Mouse (Mus musculus): ENCODE measurements around the gene Ppp2r3c. TPM values are rescaled to one million over a fixed set of nuclear protein-coding genes. Genes with fewer than 3 reads are reported as not detected.
"Not testable (repeated sequence)": the region's sequence is repeated elsewhere in the genome, so short reads cannot be mapped to it uniquely, and the experiment has no call there.

Gene Ppp2r3c
- polyA plus RNA-seq (2015; fragmentation: Nextera tagmentation; extraction: Ambion mirVana) = 9.1 and 9.5 TPM in 2 replicates

- peak; percentile 94 for ATAC-seq (replicated peaks; ENCODE audit: insufficient number of reproducible peaks, insufficient read depth, low FRiP score, low read depth)
- peak within 1 kb of the TSS; percentile 64 for H3K4me2 ChIP-seq
Measured at GRCm38 (mm10) chr12:55302485-55303441, at the start of gene Ppp2r3c. Gene Ppp2r3c, minus strand, starts transcription at chr12:55302998.

GRCm38 (mm10) chr12:55344583-55344982 lies 41.8 kb upstream of the Ppp2r3c start:
- 72% methylated on average over 13 of the region's 13 CpGs for WGBS
- H3K4me2 ChIP-seq = no peak overlapping the region
- no peak overlapping the region for H3K9ac ChIP-seq
- H3K27ac ChIP-seq = peak overlapping the region; percentile 61
- no peak for ATAC-seq (replicated peaks; ENCODE audit: insufficient number of reproducible peaks, insufficient read depth, low FRiP score, low read depth)
- H3K27me3 ChIP-seq = no peaks in the 10 kb centered on the region
- H3K4me1 ChIP-seq (replicated peaks) = 0 out of 2 replicates have a peak, but pooled peaks cover 2% of the 10 kb centered on the region
- no peaks in the 10 kb centered on the region for H3K36me3 ChIP-seq
- no peaks in the 10 kb centered on the region for H3K9me3 ChIP-seq (replicated peaks)
- H3K4me3 ChIP-seq = no peak overlapping the region

More at GRCm38 (mm10) chr12:55302485-55303441, at the start of gene Ppp2r3c:
- Histone ChIP-seq H3K27me3 (no peaks in the 10 kb centered on the region), H3K27ac (peak within 1 kb of the TSS; percentile 94), H3K4me3 (peak within 1 kb of the TSS; percentile 62), H3K36me3 (peaks cover 6% of the 10 kb centered on the region), H3K4me1 (replicated peaks) (peaks cover 22% of the 10 kb centered on the region), H3K9me3 (replicated peaks) (no peaks in the 10 kb centered on the region), H3K9ac (peak within 1 kb of the TSS; percentile 67)
- WGBS = under 1% methylated on average over 55 of the region's 55 CpGs

GRCm38 (mm10) chr12:55343998-55344397 lies 41.2 kb upstream of the Ppp2r3c start:
- no peak overlapping the region for H3K9ac ChIP-seq
- H3K27ac ChIP-seq = peak overlapping the region; percentile 61; the same call in 1 of the 2 replicates
- WGBS = 75% methylated on average over 11 of the region's 11 CpGs
- no peak for ATAC-seq (replicated peaks; ENCODE audit: insufficient number of reproducible peaks, insufficient read depth, low FRiP score, low read depth)
- no peaks in the 10 kb centered on the region for H3K9me3 ChIP-seq (replicated peaks)
- no peaks in the 10 kb centered on the region for H3K27me3 ChIP-seq
- no peak overlapping the region for H3K4me3 ChIP-seq
- 0 out of 2 replicates have a peak, but pooled peaks cover 2% of the 10 kb centered on the region for H3K4me1 ChIP-seq (replicated peaks)
- H3K4me2 ChIP-seq = no peak overlapping the region
- H3K36me3 ChIP-seq = no peaks in the 10 kb centered on the region

- H3K36me3 ChIP-seq; H3K9me3 ChIP-seq (replicated peaks); H3K4me1 ChIP-seq (replicated peaks); H3K4me2 ChIP-seq; H3K4me3 ChIP-seq; H3K27ac ChIP-seq; ATAC-seq (replicated peaks; ENCODE audit: insufficient number of reproducible peaks, insufficient read depth, low FRiP score, low read depth); H3K27me3 ChIP-seq; H3K9ac ChIP-seq: not testable (repeated sequence)
- WGBS = 13% methylated on average over 1 of the region's 1 CpGs
Measured at GRCm38 (mm10) chr12:55343045-55343444, 40.2 kb upstream of the Ppp2r3c start.

GRCm38 (mm10) chr12:55338490-55338889 lies 35.7 kb upstream of the Ppp2r3c start:
- not testable (repeated sequence) for H3K4me1 ChIP-seq (replicated peaks); H3K27me3 ChIP-seq; H3K9ac ChIP-seq; ATAC-seq (replicated peaks; ENCODE audit: insufficient number of reproducible peaks, insufficient read depth, low FRiP score, low read depth); H3K36me3 ChIP-seq; H3K4me2 ChIP-seq; H3K9me3 ChIP-seq (replicated peaks); H3K4me3 ChIP-seq; H3K27ac ChIP-seq
- WGBS = 100% methylated on average over 1 of the region's 2 CpGs

- ATAC-seq (replicated peaks; ENCODE audit: insufficient number of reproducible peaks, insufficient read depth, low FRiP score, low read depth) = no peak
- Histone ChIP-seq H3K4me2 (no peak overlapping the region), H3K4me3 (no peak overlapping the region), H3K36me3 (no peaks in the 10 kb centered on the region), H3K9ac (no peak overlapping the region), H3K27ac (no peak overlapping the region), H3K4me1 (replicated peaks) (no peaks in the 10 kb centered on the region), H3K9me3 (replicated peaks) (no peaks in the 10 kb centered on the region), H3K27me3 (no peaks in the 10 kb centered on the region)
- 87% methylated on average over 7 of the region's 7 CpGs for WGBS
Measured at GRCm38 (mm10) chr12:55333662-55334061, 30.9 kb upstream of the Ppp2r3c start.

- H3K4me1 ChIP-seq (replicated peaks) = no peaks in the 10 kb centered on the region
- no peak overlapping the region for H3K9ac ChIP-seq
- H3K27ac ChIP-seq = no peak overlapping the region
- no peak overlapping the region for H3K4me2 ChIP-seq
- WGBS = 80% methylated on average over 7 of the region's 7 CpGs
- no peak overlapping the region for H3K4me3 ChIP-seq
- H3K9me3 ChIP-seq (replicated peaks) = no peaks in the 10 kb centered on the region
- no peaks in the 10 kb centered on the region for H3K27me3 ChIP-seq
- H3K36me3 ChIP-seq = no peaks in the 10 kb centered on the region
- no peak for ATAC-seq (replicated peaks; ENCODE audit: insufficient number of reproducible peaks, insufficient read depth, low FRiP score, low read depth)
Measured at GRCm38 (mm10) chr12:55329351-55329750, 26.6 kb upstream of the Ppp2r3c start.

GRCm38 (mm10) chr12:55328784-55329183 lies 26.0 kb upstream of the Ppp2r3c start:
- WGBS = 73% methylated on average over 4 of the region's 4 CpGs
- Histone ChIP-seq H3K27ac (no peak overlapping the region), H3K9ac (no peak overlapping the region), H3K27me3 (no peaks in the 10 kb centered on the region), H3K4me2 (no peak overlapping the region), H3K36me3 (no peaks in the 10 kb centered on the region), H3K4me3 (no peak overlapping the region), H3K9me3 (replicated peaks) (no peaks in the 10 kb centered on the region), H3K4me1 (replicated peaks) (no peaks in the 10 kb centered on the region)
- ATAC-seq (replicated peaks; ENCODE audit: insufficient number of reproducible peaks, insufficient read depth, low FRiP score, low read depth) = no peak

- Histone ChIP-seq H3K27ac (peak overlapping the region; percentile 45; the same call in 1 of the 2 replicates), H3K9me3 (replicated peaks) (no peaks in the 10 kb centered on the region), H3K27me3 (no peaks in the 10 kb centered on the region), H3K9ac (no peak overlapping the region), H3K36me3 (no peaks in the 10 kb centered on the region), H3K4me1 (replicated peaks) (no peaks in the 10 kb centered on the region), H3K4me3 (no peak overlapping the region), H3K4me2 (no peak overlapping the region)
- WGBS = 80% methylated on average over 7 of the region's 7 CpGs
- no peak for ATAC-seq (replicated peaks; ENCODE audit: insufficient number of reproducible peaks, insufficient read depth, low FRiP score, low read depth)
Measured at GRCm38 (mm10) chr12:55325702-55326101, 22.9 kb upstream of the Ppp2r3c start.

- WGBS = 79% methylated on average over 18 of the region's 18 CpGs
- Histone ChIP-seq H3K9ac (no peak overlapping the region), H3K4me2 (no peak overlapping the region), H3K36me3 (no peaks in the 10 kb centered on the region), H3K9me3 (replicated peaks) (no peaks in the 10 kb centered on the region), H3K4me1 (replicated peaks) (no peaks in the 10 kb centered on the region), H3K27me3 (no peaks in the 10 kb centered on the region), H3K27ac (peak overlapping the region; percentile 64), H3K4me3 (no peak overlapping the region)
- peak; percentile 22; the same call in 1 of the 2 replicates for ATAC-seq (replicated peaks; ENCODE audit: insufficient number of reproducible peaks, insufficient read depth, low FRiP score, low read depth)
Measured at GRCm38 (mm10) chr12:55321642-55322291, 19.0 kb upstream of the Ppp2r3c start.

GRCm38 (mm10) chr12:55315192-55315591 lies 12.4 kb upstream of the Ppp2r3c start:
- Histone ChIP-seq H3K4me1 (replicated peaks) (peaks cover 2% of the 10 kb centered on the region; the same call in 1 of the 2 replicates), H3K9me3 (replicated peaks) (no peaks in the 10 kb centered on the region), H3K27me3 (no peaks in the 10 kb centered on the region), H3K27ac (no peak overlapping the region), H3K4me3 (no peak overlapping the region), H3K4me2 (no peak overlapping the region), H3K36me3 (no peaks in the 10 kb centered on the region), H3K9ac (no peak overlapping the region)
- no peak for ATAC-seq (replicated peaks; ENCODE audit: insufficient number of reproducible peaks, insufficient read depth, low FRiP score, low read depth)
- 38% methylated on average over 5 of the region's 5 CpGs for WGBS

All from heart, embryonic 15.5 days (tissue).